Mouse (Mus musculus): ENCODE data around the gene Gm17490. TPM values are rescaled to one million over a fixed set of nuclear protein-coding genes. Genes with fewer than 3 reads are reported as not detected.

The Gm17490 gene
- polyA plus RNA-seq (2016; fragmentation: Nextera tagmentation; extraction: Ambion mirVana) = not detected in 2 replicates

DNA sequence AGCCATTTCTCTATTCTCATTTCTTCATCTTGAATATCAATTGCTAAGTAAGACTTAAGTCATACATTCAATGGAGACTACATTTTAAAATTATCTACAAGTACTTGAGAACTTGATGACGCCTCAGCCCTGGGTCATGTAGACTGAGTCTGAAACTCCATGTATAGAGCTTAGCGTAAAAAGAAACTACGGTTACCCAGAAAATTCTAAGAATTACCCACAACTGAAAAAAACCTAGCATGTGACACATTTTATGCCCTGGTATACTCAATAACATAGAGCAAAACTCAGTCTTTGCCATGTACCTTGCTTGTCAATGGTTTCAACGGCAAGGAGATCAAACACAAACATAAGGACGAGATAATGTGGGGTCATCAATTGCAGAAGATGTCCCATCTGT, at the start of gene Gm17490:
Gene Gm17490 (minus strand): TSS at position 375 of the 400 bp plus-strand sequence.
- H3K4me2 ChIP-seq (replicated peaks) = no peak within 1 kb of the TSS
- 92% methylated on average over 5 of the region's 5 CpGs for WGBS

DNA sequence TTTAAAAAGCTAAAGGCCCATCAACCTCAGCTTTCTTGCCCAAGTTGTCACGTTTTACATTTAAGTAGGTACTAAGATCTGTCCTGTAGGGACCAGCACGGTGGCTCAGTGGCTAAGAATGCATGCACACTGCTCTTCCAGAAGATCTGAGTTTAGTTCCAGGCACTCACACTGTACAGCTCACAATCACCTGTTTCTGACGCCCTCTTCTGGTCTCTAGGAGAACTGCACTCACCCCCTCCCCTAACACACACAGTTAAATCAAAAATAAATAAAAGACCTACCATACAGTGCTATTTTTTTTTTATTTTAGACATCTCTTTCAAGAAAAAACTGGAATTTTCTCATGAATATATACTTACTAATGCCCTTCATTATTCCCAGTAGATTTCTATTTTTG, 46.1 kb upstream of the Gm17490 start:
- Histone ChIP-seq H3K4me3 (no peak overlapping the region), H3K27me3 (no peaks in the 10 kb centered on the region), H3K4me2 (replicated peaks) (no peak overlapping the region), H3K36me3 (no peaks in the 10 kb centered on the region), H3K9me3 (0 out of 2 replicates have a peak, but pooled peaks cover 4% of the 10 kb centered on the region), H3K27ac (replicated peaks) (no peak overlapping the region), H3K9ac (replicated peaks) (no peak overlapping the region), H3K4me1 (no peaks in the 10 kb centered on the region)
- WGBS = 22% methylated on average over 3 of the region's 3 CpGs
- no peak for ATAC-seq (ENCODE audit: low FRiP score, low read depth)

More for the DNA sequence above, at the start of gene Gm17490:
- H3K9ac ChIP-seq (replicated peaks) = no peak within 1 kb of the TSS
- H3K9me3 ChIP-seq = no peaks in the 10 kb centered on the region
- H3K27me3 ChIP-seq = no peaks in the 10 kb centered on the region
- no peaks in the 10 kb centered on the region for H3K4me1 ChIP-seq
- H3K36me3 ChIP-seq = no peaks in the 10 kb centered on the region
- H3K4me3 ChIP-seq = no peak within 1 kb of the TSS
- ATAC-seq (ENCODE audit: low FRiP score, low read depth) = no peak
- H3K27ac ChIP-seq (replicated peaks) = no peak within 1 kb of the TSS

DNA sequence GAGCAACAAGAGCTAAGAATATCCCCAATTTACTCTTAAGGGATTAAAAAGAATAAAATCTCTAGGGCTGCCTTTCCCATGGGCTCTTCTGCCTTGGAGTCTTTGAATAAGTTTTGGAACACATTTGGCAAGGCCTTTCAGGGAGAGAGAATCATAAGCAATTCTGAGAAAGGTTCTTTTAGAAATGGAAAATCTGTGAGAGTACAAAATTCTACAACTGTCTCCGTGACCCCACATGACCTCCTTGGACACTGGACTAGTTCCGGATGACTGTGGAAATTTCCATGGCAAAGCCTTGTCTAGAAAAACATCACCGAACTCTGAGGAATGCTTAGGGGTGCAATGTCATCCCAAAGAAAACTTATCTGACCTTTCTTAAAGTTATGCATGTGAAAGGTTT, 39.3 kb upstream of the Gm17490 start:
- ATAC-seq (ENCODE audit: low FRiP score, low read depth) = no peak
- WGBS = 89% methylated on average over 3 of the region's 3 CpGs
- no peaks in the 10 kb centered on the region for H3K27me3 ChIP-seq
- no peak overlapping the region for H3K4me2 ChIP-seq (replicated peaks)
- H3K36me3 ChIP-seq = no peaks in the 10 kb centered on the region
- H3K4me1 ChIP-seq = no peaks in the 10 kb centered on the region
- no peak overlapping the region for H3K9ac ChIP-seq (replicated peaks)
- H3K4me3 ChIP-seq = no peak overlapping the region
- H3K27ac ChIP-seq (replicated peaks) = no peak overlapping the region
- no peaks in the 10 kb centered on the region for H3K9me3 ChIP-seq

DNA sequence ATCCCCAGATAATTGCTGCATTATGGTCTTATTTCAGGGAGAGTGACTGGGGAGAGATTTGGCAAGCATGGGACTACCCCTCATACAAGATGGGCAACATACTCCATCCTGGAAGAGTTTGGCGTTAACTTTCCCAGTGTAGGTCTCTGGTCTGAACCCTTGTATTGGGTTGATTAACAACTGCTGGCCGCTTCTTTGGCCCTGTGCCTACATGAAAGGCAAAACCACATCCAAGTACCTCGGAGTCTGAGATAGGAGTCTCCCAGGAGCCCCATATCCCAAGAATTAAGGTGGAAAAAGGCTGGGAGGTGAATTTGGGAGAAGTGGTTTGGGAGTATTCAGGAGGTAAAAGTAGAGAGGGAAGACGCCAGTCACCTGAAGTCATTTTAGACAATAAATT, 38.7 kb upstream of the Gm17490 start:
- Histone ChIP-seq H3K4me3 (no peak overlapping the region), H3K9ac (replicated peaks) (no peak overlapping the region), H3K4me1 (no peaks in the 10 kb centered on the region), H3K4me2 (replicated peaks) (no peak overlapping the region), H3K36me3 (no peaks in the 10 kb centered on the region), H3K27me3 (no peaks in the 10 kb centered on the region), H3K27ac (replicated peaks) (no peak overlapping the region), H3K9me3 (no peaks in the 10 kb centered on the region)
- 89% methylated on average over 4 of the region's 4 CpGs for WGBS
- ATAC-seq (ENCODE audit: low FRiP score, low read depth) = no peak

DNA sequence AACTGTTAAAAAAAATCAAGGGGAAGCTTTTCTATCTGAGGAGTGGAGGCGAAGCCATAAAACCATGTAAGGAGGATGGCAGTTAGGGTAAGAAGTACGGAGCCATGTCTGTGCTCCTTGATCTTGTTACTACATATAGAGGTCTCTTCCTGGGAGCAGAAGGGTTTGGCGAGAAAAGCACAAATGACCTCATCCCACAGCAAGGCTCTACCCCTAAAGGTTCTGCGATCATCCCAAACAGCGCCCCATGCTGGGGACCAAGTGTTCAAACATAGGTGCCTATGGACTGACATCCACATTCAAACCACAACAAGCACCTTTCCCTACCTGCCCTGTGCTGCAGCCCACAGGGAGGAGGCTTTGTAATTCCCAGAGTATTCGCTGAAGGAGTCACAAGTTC, 38.3 kb upstream of the Gm17490 start:
- H3K27me3 ChIP-seq = no peaks in the 10 kb centered on the region
- H3K4me1 ChIP-seq = no peaks in the 10 kb centered on the region
- no peak overlapping the region for H3K9ac ChIP-seq (replicated peaks)
- H3K4me3 ChIP-seq = peak overlapping the region; percentile 19
- H3K4me2 ChIP-seq (replicated peaks) = peak overlapping the region; percentile 40
- peak; percentile 68 for ATAC-seq (ENCODE audit: low FRiP score, low read depth)
- H3K36me3 ChIP-seq = no peaks in the 10 kb centered on the region
- H3K27ac ChIP-seq (replicated peaks) = no peak overlapping the region
- no peaks in the 10 kb centered on the region for H3K9me3 ChIP-seq
- 53% methylated on average over 6 of the region's 6 CpGs for WGBS

DNA sequence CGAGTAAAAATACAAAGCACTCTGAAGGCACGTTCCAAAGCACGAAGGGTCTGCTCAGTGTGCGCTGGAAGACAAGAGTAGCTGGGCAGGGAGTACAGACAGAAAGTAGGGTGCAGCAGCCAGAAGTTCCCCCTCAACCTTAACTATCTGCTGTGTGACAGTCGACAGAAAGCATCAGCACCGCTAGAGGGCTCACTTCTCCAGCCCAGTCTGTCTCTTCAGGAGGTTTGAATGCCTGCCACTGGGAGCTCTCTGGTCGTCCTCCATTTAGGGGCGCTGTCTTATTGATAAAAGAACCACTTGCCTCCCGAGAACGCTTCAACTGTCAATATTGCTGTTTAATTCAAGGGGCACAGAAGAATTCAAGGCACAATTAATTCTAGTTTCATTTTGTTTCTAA, 37.9 kb upstream of the Gm17490 start:
- H3K4me3 ChIP-seq = peak overlapping the region; percentile 19
- H3K4me2 ChIP-seq (replicated peaks) = peak overlapping the region; percentile 40
- H3K36me3 ChIP-seq = no peaks in the 10 kb centered on the region
- H3K9me3 ChIP-seq = no peaks in the 10 kb centered on the region
- no peak overlapping the region for H3K27ac ChIP-seq (replicated peaks)
- H3K4me1 ChIP-seq = no peaks in the 10 kb centered on the region
- H3K9ac ChIP-seq (replicated peaks) = no peak overlapping the region
- WGBS = 5% methylated on average over 10 of the region's 10 CpGs
- H3K27me3 ChIP-seq = no peaks in the 10 kb centered on the region
- peak; percentile 84 for ATAC-seq (ENCODE audit: low FRiP score, low read depth)

DNA sequence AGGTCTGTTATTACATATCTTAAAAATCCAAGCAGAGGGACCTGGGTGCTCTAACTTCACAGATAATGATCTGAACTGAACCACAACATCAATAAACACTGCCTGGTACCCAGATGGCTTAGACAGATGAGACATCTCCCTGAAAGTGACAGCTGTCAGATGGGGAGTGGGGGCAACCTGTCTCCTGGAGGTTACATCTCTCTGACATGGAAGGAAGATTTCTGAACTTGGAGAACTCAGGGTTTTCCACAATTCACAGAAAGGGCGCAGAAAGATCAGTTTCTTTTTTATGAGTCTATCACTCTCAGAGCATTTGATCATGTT, 36.8 kb upstream of the Gm17490 start:
- no peak overlapping the region for H3K4me3 ChIP-seq
- H3K4me1 ChIP-seq = no peaks in the 10 kb centered on the region
- ATAC-seq (ENCODE audit: low FRiP score, low read depth) = no peak
- H3K27ac ChIP-seq (replicated peaks) = no peak overlapping the region
- no peaks in the 10 kb centered on the region for H3K36me3 ChIP-seq
- H3K27me3 ChIP-seq = no peaks in the 10 kb centered on the region
- H3K9me3 ChIP-seq = no peaks in the 10 kb centered on the region
- H3K4me2 ChIP-seq (replicated peaks) = no peak overlapping the region
- 100% methylated on average over 1 of the region's 1 CpGs for WGBS
- no peak overlapping the region for H3K9ac ChIP-seq (replicated peaks)

DNA sequence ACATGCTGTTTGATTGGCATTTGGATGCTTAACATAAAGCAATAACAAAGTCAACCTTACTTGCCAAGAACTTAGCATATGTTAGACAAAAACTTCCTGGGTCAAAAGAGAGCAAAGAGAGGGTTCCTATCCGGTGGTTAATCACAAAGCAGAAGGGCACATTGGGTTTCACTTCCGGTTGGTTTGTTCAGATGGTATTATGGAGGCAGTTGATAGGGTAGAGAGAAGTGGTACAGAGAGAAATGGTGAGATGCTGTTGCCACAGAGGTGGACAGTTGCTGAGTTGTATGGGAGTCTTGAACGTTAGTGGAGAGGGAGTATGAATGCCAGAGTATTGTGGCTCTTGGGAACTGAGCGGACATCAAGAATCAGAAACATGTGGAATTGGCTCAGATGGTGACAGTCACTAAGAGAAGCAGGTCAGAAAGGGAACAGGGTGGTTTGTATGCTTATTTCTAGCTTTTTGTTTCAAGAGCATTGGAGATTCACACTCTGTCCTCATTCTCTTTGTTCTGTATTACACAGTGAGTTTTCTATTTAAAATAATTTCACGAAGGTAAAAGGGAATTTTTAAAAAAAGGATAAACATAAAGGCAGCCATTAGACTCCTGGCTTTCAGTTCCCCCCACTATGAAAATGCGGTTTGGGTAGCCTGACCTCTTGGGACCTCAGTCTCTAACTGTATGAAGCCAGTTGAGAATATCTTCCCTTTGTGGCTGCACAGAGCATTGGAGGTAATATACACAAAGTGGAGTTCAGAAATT, 36.3 kb upstream of the Gm17490 start:
- Histone ChIP-seq H3K4me2 (replicated peaks) (no peak overlapping the region), H3K4me1 (no peaks in the 10 kb centered on the region), H3K9ac (replicated peaks) (no peak overlapping the region), H3K36me3 (no peaks in the 10 kb centered on the region), H3K9me3 (no peaks in the 10 kb centered on the region), H3K27ac (replicated peaks) (no peak overlapping the region), H3K27me3 (no peaks in the 10 kb centered on the region), H3K4me3 (no peak overlapping the region)
- ATAC-seq (ENCODE audit: low FRiP score, low read depth) = no peak
- WGBS = 85% methylated on average over 6 of the region's 6 CpGs

DNA sequence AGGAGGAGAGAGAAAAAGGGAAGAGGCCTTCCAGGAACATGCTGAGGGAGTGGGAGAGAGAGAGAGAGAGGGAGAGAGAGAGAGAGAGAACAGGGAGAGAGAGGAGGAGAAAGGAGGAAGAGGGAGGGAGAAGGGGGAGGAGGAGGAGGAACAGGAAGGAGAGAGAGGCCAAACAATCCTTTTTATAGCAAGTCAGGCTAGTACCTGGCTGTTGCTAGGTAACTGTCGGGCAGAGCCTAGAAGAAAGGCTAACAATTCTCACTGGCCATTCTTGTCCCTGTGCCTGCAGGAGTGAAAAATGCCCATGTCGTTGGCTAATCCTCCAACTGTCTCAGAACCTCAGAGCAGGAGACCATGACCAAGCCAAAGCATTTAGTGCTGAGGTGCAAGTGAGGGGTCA, 33.2 kb upstream of the Gm17490 start:
- ATAC-seq (ENCODE audit: low FRiP score, low read depth) = no peak
- Histone ChIP-seq H3K9ac (replicated peaks) (no peak overlapping the region), H3K27me3 (no peaks in the 10 kb centered on the region), H3K4me2 (replicated peaks) (no peak overlapping the region), H3K27ac (replicated peaks) (no peak overlapping the region), H3K4me3 (no peak overlapping the region), H3K4me1 (no peaks in the 10 kb centered on the region), H3K9me3 (no peaks in the 10 kb centered on the region), H3K36me3 (no peaks in the 10 kb centered on the region)
- 33% methylated on average over 2 of the region's 2 CpGs for WGBS

DNA sequence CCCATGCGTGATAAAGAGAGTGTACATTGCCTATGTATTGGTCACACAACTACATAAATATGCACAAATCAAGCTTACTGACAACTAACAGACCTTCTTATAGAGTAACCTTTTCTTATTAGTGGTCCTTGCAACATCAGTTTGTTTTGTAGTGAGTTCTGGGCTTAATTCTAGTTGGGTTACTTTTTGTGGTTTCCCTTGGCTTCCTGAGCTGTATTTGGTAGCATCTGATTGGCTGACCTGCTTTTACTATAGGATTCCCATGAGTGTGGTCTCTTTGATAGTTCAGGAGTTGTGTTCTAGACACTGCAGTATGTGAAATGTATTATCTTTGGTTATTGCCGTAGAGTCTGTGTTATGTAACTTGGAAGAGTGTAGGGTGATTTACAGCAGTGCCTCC, 31.5 kb upstream of the Gm17490 start:
- no peaks in the 10 kb centered on the region for H3K9me3 ChIP-seq
- ATAC-seq (ENCODE audit: low FRiP score, low read depth) = no peak
- no peak overlapping the region for H3K27ac ChIP-seq (replicated peaks)
- H3K4me1 ChIP-seq = no peaks in the 10 kb centered on the region
- no peak overlapping the region for H3K4me3 ChIP-seq
- no peak overlapping the region for H3K9ac ChIP-seq (replicated peaks)
- WGBS = 94% methylated on average over 2 of the region's 2 CpGs
- H3K4me2 ChIP-seq (replicated peaks) = no peak overlapping the region
- H3K36me3 ChIP-seq = no peaks in the 10 kb centered on the region
- H3K27me3 ChIP-seq = no peaks in the 10 kb centered on the region

DNA sequence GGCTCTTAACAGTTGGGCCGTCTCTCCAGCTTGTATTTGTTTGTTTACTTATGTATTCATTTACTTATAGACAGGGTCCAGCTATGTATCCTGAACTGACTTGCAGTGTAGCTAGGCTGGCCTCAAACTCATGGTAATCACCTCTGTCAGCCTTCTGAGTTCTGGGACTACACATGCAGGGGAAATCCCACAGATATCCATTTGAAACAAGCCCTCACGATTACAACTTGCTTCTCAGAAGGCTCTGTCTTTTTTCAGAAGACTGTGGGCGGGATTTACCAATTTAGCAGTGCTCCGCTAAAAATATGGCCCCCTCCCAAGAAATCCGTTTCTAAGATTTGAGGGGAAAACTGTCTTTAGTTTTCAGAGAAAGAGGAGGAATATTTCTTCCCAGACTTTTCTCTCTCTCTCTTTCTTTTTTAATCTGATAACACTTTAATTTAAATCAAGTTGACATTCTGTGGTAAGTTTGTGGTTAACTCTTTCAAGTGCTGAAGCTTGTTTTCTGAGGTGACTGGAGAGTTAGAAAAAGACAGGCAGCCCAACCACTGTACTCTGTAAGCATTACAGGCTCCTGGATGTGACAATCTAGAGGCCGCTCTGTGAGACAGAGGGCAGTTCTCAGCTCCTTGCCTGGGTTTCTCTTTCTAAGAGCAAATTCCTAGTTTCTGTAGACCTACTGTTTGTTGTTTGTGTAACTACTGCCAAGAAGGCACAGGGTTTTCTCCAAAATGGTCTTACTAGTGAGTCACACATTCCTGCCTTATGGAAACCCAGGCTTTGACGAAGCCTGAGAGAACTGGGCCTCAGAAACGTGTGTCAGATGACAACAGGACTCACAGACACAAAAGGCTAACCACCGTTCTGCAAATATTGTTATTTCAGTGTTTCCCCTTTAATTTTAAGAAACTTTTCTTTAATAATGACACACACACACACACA, 29.2 kb upstream of the Gm17490 start:
- no peak overlapping the region for H3K27ac ChIP-seq (replicated peaks)
- no peaks in the 10 kb centered on the region for H3K4me1 ChIP-seq
- no peak overlapping the region for H3K4me3 ChIP-seq
- no peak for ATAC-seq (ENCODE audit: low FRiP score, low read depth)
- 80% methylated on average over 9 of the region's 9 CpGs for WGBS
- no peak overlapping the region for H3K9ac ChIP-seq (replicated peaks)
- H3K36me3 ChIP-seq = no peaks in the 10 kb centered on the region
- H3K9me3 ChIP-seq = no peaks in the 10 kb centered on the region
- H3K4me2 ChIP-seq (replicated peaks) = no peak overlapping the region
- H3K27me3 ChIP-seq = no peaks in the 10 kb centered on the region

DNA sequence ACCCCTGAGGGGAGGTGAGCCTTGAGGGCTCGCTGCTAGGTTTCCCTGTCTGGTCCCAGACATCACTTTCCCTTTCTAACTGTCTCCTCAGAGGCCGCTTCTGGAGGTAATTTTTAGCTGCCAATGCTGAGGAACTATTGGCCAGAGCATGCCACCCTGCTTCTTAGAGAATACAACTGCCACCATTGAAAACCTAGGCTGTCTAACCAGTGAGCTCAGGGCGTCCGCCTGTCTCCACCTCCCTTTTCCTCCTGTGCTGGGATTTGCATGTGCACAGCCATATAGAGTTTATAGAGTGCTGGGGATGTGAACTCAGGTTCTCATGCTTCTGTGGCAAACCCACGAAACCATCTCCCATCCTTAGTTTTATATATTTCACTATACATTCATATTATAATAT, 27.7 kb upstream of the Gm17490 start:
- no peak overlapping the region for H3K4me2 ChIP-seq (replicated peaks)
- H3K27ac ChIP-seq (replicated peaks) = no peak overlapping the region
- H3K36me3 ChIP-seq = no peaks in the 10 kb centered on the region
- no peaks in the 10 kb centered on the region for H3K27me3 ChIP-seq
- H3K9me3 ChIP-seq = no peaks in the 10 kb centered on the region
- 74% methylated on average over 5 of the region's 5 CpGs for WGBS
- H3K4me3 ChIP-seq = no peak overlapping the region
- no peak overlapping the region for H3K9ac ChIP-seq (replicated peaks)
- no peaks in the 10 kb centered on the region for H3K4me1 ChIP-seq
- ATAC-seq (ENCODE audit: low FRiP score, low read depth) = no peak

All from midbrain, embryonic 12.5 days (tissue).